Mouse (Mus musculus): ENCODE measurements around the gene Igdcc3.
A peak's percentile ranks its signal among the peaks of the same experiment; 100 is the strongest.
"Not testable (repeated sequence)": the region's sequence is repeated elsewhere in the genome, so short reads cannot be mapped to it uniquely, and the experiment has no call there.

Gene Igdcc3

DNA sequence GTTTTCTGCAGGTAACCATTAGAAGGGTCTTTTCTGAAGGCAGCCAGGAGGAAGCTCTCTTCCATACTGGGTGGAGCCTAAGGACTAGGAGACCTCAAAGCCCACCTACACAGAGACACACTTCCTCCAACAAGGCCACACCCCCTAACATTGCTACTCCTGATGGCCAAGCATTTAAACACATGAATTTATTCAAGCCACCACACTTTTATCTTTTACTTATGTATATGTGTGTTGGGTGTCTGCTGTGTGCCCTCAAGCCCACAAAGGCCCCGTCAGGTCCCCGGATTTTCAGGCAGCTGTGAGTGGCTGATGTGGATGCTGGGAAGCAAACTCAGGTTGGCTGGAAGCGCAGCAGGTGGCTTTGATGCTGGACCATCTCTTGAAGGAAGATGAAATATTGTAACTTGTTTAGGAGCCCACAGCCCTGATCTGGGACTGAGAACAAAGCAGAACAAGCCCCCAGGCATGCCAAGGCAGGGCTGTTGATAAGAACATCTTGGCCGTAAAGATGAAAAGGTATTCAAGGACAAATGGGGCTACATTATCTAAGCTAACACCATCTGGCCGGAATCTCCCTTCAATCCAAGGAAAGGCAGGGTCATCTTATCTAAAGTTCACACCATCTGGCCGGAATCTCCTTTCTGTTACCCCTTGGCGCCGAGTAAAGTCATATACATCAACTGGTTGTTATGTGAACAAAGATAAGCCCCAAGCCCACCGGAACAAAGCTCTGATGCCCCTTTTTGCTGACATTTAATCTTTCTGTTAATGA lies 66.2 kb downstream of the Igdcc3 start:
- not testable (repeated sequence) for DNase-seq

DNA sequence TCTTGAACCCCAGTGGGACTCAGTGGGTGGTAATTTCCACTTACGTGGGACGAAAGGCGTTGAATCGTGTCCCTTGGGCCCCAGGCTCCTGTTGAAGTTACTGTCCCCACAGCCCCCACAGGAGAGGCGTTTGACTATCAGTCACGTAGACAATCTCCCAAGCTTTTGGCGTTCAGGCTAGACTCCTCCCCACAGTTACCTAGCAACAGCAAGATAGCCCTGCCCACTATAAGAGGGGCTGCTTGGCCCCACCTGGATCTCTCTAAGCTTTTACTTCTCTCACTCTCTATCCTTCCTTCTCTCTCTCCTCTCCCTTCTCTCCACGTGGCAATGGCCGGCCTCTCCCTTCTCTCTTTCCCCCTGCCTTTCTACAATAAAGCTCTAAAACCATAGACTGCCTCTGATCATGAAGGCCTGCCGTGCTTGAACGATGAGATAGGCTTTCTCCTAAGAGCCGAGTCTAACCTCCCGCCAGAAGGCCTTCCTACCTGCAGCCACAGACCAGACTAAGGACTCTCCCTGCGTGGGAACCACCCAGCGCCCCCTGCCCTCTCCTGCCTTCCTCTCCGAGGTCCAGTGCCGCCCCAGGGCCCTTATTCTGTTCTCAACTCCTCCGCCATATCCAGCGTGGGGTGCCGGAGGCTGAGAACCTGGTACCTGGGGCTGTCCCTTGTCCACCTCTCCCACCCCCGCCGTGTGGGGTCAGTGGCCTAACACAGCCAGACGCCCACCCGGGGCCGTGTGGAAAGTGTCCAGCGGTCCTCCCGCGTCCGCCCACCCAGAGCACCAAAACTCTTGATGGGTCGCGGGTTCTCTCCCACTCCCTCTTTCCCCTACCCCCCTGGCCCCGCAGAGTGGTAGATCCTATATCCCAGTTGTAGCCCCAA lies 67.5 kb downstream of the Igdcc3 start:
- DNase-seq, result no peak

DNA sequence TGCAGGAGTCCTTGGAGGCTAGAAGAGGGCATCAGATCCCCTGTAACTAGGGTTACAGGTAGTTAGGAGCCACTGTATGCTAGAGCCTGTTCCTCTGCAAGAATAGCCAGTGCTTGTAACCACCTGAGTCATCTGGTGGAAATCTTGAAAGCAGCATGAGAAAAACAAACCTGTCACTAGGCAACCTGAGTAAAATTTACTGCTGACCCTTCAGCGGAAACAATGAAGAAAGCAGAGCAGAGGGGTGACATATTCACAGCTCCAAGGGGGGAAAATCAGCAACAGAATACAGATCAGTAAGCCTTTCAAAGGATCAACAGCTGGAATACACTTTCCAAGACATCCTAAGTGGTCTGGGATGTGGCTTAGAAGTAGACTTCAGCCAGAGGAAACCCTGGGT lies 70.6 kb downstream of the Igdcc3 start:
- DNase-seq, result no peak

DNA sequence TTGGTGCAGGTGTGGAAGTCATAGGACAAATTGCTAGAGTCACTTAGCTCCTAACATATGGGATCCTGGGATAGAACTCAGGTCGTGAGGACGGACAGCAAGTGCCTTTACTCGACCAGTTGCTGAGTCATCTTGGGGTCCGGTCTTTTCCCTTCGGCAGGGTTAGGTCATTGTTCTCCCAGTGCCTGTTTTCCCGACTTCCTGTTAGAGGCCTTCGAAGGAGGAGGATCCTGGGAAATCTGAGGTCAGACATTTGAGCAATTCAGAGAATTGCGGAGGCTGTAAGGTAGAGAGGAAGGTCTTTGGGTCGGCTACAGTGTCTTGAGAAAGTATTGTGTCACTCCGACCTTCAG lies 73.4 kb downstream of the Igdcc3 start:
- no peak for DNase-seq

DNA sequence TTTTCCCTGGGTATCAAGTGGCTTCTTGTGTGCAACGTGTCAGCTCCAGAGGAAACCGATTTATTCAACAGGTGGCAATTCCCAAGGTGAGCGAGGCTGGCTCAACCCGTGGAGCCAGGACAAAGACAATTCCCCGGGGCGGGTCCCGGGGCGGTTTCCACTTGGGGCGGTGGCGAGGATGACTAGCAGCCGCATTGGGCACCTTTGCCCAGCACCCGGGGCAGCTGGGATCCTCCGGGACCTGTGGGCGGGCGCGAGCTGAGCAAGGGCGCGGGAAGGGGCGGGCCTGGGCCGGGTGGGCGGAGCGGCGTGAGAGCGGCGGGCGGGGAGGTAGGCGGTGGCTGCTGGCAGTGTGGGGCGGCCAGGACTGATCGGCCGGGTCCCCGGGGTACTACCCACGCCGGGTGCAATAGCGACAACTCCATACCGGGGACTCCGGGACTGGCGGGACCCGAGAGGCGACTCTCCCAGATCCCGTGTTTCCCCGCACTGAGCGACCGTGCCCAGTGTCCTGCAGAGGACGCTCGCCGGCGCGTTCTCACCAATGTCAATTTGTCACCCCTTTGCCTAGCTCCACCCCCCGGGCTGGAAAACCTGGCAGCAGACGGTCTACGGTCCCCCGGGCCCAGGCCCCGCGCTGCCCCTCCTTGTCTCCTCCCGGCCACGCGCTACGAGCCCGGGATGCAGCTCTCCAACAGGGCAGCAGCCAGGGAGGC lies 73.9 kb downstream of the Igdcc3 start:
- peak; percentile 91 for DNase-seq

DNA sequence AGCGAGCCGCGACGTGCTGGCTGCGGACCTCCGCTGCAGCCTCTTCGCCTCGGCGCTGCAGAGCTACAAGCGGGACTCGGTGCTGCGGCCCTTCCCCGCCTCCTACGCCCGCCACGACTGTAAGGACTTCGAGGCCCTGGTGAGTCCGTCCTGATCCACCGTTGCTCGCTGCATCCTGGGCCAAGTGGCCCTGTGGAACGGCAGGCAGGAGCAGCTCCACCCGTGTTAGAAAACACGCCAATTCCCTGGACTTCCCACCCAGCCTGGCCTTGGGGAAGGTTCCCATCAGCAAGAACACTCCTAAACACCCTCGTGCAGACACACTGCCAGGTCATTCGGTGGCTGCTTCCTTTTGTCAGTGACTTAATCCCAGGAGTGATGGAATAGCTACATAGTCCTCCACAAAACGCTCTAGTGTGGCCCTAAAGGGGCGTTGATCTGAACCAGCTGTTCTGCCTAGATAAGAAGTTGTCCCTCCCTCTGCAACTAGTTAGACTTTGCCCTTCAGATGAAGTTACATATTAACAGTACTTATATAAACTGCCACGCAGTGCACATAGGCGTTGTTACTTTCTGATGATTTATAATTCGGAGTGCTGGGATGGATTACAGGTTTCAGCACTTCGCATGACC lies 74.6 kb downstream of the Igdcc3 start:
- no peak for DNase-seq

DNA sequence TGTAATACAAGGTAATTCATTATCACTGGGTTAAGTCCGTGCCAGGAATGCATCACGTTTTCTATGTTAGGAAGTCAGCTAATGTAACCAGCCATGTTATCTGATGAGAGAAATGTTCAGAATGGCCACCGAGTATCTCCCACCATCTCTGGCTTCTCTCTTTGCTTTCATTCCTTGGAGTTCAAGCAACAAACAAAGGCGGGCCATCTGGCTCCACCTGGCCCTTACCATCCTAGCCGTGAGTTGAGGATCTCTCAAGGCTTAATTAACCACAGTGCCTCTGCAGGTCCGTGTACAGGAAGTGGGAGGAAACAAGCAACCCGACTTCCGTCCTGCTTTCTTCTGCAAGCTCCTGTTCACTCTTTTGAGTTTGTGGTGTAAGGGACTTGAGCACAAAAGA lies 76.0 kb downstream of the Igdcc3 start:
- no peak for DNase-seq

DNA sequence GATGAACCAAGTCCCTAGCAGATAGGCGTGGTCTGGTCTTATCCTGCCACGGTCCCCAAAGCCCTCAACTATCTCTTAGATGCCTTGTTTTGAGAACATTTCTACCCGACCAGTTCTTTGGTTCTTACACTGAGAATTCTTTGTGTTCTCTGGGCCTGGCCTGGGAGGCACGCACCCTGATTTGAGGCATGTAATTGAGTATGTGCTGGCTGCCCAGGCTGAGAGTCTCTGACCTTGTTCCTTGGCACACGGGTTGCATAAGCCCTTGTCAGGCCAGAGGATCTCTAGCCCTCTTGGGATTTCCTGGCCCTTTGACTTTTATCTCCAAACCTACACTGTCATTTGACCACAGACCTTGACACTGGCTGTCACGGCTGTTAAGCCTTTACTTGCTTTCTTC lies 76.7 kb downstream of the Igdcc3 start:
- DNase-seq, result peak; percentile 55

DNA sequence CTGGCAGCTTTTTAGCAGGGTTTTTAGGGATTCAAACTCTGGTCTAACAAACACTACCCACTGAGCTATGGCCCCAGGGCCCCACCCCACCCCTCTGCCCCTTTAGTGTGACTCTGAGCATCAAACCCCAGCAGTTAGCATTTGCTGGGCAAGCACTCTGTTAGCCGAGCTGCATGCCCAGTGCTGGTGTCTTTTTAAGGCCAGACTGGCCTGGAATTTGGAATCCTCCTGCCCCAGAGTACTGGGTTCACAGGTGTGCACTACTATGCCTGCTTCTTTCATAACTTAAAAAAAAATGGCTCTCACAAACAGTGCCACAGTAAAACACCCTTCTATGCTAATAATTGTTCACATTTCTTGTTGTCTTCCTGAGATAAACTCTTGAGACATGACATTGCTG lies 77.9 kb downstream of the Igdcc3 start:
- DNase-seq, result no peak

DNA sequence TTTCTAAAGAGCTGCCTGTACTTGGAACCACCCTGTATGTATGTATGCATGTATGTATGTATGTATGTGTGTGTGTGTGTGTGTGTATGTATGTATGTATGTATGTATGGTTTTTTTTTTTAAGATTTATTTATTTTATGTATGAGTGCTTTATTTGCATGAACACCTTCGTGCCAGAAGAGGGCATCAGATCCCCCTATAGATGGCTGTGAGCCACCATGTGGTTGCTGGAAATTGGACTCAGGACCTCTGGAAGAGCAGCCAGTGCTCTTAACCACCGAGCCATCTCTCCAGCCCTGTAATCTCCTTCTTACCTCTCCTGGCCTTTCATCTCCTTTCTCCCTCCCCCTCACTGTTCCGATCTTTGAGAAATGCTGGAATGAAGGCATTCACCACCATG lies 79.4 kb downstream of the Igdcc3 start:
- not testable (repeated sequence) for DNase-seq

DNA sequence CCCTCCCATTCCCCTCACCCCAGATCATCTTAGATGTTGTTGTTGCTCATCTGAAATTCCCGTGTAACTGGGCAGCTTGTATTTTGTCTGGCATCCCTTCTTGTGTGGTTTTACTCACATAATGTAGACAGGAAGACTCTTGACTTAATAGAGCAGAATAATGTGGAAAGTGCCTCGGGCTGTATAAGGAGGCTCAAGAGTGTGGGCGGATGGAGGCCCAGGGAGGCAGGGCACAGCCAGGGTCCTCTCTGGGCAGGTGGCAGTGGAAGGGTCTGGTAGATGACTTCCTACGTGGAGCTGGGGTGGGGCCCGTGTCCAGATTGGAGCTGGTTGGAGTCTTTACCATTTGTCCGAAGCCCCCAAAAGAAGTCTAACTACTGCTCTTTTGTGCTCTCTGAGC lies 82.9 kb downstream of the Igdcc3 start:
- no peak for DNase-seq

DNA sequence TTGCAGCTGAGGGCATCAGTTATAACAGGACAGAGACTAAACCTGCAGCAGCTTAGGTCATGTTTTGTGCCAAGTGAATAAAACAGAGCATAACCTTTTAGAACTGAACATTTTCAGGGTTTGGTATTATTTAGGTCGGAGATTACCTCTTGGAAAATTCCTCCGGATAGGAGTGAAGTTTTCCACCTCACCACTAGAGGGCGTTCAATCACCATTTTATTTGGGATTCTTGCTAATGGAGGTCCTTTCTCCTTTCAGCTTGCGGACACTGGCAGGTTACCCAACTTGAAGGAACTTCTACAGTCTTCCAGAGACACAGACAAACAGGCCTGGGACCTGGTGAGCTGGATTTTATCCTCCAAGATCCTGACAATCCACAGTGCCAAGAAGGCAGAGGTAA lies 84.8 kb downstream of the Igdcc3 start:
- no peak for DNase-seq

DNA sequence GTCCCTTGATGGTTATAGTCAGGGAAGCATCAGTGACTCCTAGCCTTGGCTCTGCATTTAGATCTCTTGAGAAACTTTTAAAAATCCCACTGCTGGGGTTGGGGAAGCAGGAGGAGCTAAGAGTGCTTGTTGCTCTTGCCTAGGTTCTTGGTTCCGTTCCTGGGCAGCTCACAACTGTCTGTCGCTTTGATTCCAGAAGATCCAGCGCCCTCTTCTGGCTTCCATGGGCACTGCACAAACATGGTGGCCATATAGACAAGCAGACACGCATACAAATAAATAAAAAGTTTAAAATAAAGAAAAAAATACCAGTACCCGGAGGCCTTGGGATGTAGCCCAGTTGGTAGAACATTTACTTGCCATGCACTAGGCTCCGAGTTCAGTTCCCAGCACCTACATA lies 89.3 kb downstream of the Igdcc3 start:
- DNase-seq, result no peak

DNA sequence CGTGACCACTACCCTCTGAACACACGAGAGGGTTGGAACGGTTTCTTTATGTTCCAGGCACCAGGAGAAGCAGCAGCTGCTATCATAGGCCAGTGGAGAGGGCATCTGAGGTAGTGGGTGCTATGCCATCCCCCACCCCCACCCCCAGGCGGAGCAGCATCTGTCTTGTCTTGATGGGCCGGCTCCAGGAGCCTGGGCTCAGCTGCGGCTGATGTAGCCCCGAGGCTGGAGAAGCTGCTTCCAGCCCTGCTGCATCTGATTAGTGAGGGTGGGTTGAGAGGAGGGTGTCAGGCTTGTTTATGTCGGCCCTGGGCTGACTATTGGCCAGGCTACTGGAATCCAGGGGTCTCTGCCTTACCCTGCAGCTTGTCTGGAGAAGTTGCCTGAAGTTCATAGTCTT lies 90.3 kb downstream of the Igdcc3 start:
- DNase-seq, result no peak

DNA sequence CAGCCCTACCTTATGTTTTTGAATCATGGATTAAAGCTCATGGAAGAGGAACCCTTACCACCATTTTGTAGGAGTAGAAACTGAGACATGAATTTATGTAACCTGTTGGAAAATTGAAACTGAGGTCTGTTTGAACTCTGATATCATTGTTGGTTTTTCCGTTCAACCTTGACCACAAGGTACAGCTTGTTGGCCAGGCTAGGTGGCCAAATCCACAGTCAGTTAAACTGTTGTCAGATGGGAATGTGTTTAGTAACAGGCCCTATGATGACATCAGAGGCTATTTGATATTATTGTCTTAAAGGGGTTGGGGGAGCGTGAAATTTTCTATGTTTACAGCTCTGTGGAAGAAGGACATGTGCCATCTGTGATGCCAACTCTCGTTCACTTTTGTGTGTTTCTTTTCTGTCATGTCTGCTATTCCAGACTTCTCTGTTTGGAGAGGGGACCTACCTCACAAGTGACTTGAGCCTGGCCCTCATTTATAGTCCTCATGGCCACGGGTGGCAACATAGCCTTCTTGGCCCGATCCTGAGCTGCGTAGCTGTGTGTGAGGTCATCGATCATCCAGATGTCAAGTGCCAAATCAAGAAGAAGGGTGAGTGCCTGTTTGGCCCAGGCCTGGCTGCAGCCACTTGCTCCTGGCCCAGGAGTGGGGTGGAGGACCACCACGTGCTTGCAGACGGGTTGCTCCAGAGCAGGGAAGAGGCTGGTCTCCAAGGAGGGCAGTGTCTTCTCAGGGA lies 92.4 kb downstream of the Igdcc3 start:
- no peak for DNase-seq

DNA sequence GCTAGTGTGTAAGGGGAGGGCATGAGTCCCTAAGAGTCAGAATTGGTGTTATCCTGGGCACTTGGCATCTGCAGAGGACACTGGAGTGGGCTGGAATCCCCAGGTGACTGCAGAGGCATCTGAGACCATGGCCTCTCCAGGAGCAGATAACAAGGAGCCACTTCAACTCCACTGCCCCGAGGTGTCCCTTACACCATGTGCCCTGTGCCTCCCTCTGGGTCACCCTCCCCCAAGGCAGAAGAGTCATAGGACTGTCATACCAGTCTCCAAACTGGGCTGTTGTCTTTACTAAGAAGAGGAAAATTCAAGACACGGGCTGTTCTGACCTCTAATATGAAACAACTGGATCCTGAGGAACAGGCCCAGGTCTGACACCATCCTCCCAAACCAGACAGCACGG lies 93.7 kb downstream of the Igdcc3 start:
- no peak for DNase-seq
